Mouse (Mus musculus): Measurements from ENCODE around the gene Mrps14. TPM values are rescaled to one million over a fixed set of nuclear protein-coding genes. Genes with fewer than 3 reads are reported as not detected.

The Mrps14 gene
- polyA plus RNA-seq (2011; ENCODE audit: insufficient read depth, insufficient read length, low read depth, missing spikeins): 76.9 and 81.9 TPM in 2 replicates

DNA sequence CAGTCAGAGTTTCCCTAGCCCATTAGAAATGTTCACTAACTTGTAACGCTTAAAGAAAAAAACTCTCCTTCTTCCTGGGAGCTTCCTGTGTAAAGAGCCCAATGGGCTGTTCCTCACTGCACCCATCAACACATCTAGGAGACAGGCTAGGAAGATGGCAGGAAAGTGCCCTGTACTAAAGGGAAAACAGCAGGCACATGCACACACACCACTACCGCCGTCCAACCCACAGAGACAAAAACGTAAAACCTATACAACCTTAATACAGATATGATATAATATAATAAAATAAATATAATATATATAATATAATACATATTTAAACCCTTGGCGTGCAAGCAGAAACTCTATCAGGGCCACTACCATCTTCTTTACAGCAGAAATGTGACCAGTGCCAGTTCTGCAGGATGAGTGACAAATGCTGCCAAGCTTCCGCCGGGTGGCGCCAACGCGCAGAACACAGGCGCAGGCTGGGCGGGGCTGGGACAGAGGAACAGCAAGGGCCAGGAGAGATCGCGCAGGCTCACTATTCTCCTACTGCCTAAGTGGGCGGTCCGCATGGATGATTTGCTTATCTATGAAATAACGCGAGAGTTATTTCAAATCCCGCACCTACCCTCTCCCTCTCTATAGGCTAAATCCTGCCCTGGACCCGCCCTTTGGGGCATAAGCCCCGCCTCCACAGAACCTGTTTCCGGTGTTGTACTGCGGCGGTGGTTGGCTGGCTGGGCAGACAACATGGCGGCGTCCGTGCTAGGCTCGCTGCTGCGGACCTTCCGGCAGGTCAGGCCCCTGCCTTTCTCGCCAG lies at the start of gene Mrps14:
Mrps14 (plus strand) TSS at position 687 of the 808 bp plus-strand sequence.
- TF ChIP-seq POLR2A (IDR thresholded peaks at IDR 0.05; ENCODE audit: insufficient read depth, low read length) (peak; percentile 27), CTCF (IDR thresholded peaks at IDR 0.05; ENCODE audit: low read depth, low read length) (peak; percentile 89), EP300 (IDR thresholded peaks at IDR 0.05; ENCODE audit: insufficient read depth, low read depth, low read length) (no peak; the same call in 1 of the 2 replicates)
- peak within 1 kb of the TSS; percentile 98 for H3K4me3 ChIP-seq (ENCODE audit: low read depth, low read length)
- H3K9ac ChIP-seq (ENCODE audit: low read depth, poor library complexity, severe bottlenecking): peak within 1 kb of the TSS; percentile 86

GRCm38 (mm10) chr1:160145606-160146005 lies 49.4 kb upstream of the Mrps14 start:
- H3K9me3 ChIP-seq (replicated peaks; ENCODE audit: control insufficient read depth, insufficient read depth, low read length, poor library complexity, severe bottlenecking): no peaks in the 10 kb centered on the region

More for the DNA sequence above, at the start of gene Mrps14:
- H3K27ac ChIP-seq (ENCODE audit: insufficient read depth, low read length): peak within 1 kb of the TSS; percentile 7; the same call in 1 of the 2 replicates
- H3K4me1 ChIP-seq (ENCODE audit: control insufficient read depth, insufficient read depth, low read length): no peaks in the 10 kb centered on the region
- no peaks in the 10 kb centered on the region for H3K27me3 ChIP-seq (ENCODE audit: control insufficient read depth, insufficient read depth, low read length, poor library complexity, severe bottlenecking)
- H3K36me3 ChIP-seq (ENCODE audit: control insufficient read depth, insufficient read depth, low read length, poor library complexity, severe bottlenecking): peaks cover 16% of the 10 kb centered on the region; the same call in 1 of the 2 replicates
- H3K9me3 ChIP-seq (replicated peaks; ENCODE audit: control insufficient read depth, insufficient read depth, low read length, poor library complexity, severe bottlenecking): no peaks in the 10 kb centered on the region

DNA sequence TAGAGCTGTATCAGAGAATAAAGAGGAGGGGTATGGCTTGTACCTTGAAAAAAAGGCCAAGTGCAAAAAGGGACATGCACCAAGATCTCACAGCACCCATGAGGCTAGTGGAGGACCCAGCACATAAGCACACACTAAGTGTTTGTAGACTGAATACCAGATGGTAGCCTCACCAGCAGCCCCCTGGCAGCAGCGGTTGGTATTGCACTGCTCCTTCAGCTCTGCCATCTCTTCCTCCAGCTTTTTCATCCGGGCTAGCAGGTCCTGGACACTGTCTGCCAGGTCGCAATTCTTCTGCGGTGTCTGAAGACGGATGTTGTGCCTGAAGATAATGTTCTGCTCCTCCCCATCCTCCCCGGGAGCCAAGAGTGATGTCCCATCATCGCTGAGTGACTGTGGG lies 47.7 kb upstream of the Mrps14 start:
- TF ChIP-seq CTCF (IDR thresholded peaks at IDR 0.05; ENCODE audit: low read depth, low read length) (no peak), EP300 (IDR thresholded peaks at IDR 0.05; ENCODE audit: insufficient read depth, low read depth, low read length) (no peak), POLR2A (IDR thresholded peaks at IDR 0.05; ENCODE audit: insufficient read depth, low read length) (no peak)
- no peak overlapping the region for H3K27ac ChIP-seq (ENCODE audit: insufficient read depth, low read length)

More at GRCm38 (mm10) chr1:160145606-160146005, 49.4 kb upstream of the Mrps14 start:
- Histone ChIP-seq H3K27ac (ENCODE audit: insufficient read depth, low read length) (no peak overlapping the region), H3K4me1 (ENCODE audit: control insufficient read depth, insufficient read depth, low read length) (peaks cover 3% of the 10 kb centered on the region), H3K36me3 (ENCODE audit: control insufficient read depth, insufficient read depth, low read length, poor library complexity, severe bottlenecking) (no peaks in the 10 kb centered on the region), H3K4me3 (ENCODE audit: low read depth, low read length) (peak overlapping the region; percentile 45), H3K27me3 (ENCODE audit: control insufficient read depth, insufficient read depth, low read length, poor library complexity, severe bottlenecking) (no peaks in the 10 kb centered on the region), H3K9ac (ENCODE audit: low read depth, poor library complexity, severe bottlenecking) (no peak overlapping the region)
- TF ChIP-seq POLR2A (IDR thresholded peaks at IDR 0.05; ENCODE audit: insufficient read depth, low read length) (no peak), EP300 (IDR thresholded peaks at IDR 0.05; ENCODE audit: insufficient read depth, low read depth, low read length) (no peak)

DNA sequence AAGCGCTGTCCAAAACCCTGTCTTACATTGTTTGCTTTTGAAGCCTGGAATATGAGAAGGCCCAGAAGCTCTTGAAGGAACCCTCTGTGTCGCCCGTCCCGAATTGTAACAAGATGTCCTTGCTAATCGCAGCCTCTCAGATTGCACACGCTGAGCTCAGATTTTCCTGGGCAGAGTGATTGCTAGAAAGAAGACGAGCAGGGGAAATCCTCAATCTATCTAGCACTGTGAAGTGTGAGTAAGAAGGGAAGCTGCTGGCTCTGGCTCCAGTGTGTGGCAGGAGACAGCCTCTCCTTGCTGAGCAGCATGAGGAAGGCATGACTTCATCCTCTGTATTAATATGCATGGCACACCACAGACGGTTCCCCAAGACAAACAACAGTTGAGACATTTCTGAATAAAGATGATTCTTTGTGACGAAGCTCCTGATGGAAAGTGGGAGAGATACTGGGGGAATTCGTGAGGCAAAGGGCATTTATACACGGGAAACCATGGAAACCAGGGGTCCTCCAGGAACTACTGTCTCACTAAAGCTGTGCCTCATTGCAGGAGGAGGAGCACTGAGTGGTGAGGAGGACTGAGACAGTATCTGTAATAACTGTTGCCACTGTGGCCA lies 45.6 kb upstream of the Mrps14 start:
- Histone ChIP-seq H3K27me3 (ENCODE audit: control insufficient read depth, insufficient read depth, low read length, poor library complexity, severe bottlenecking) (no peaks in the 10 kb centered on the region; the same call in 1 of the 2 replicates), H3K27ac (ENCODE audit: insufficient read depth, low read length) (no peak overlapping the region), H3K9ac (ENCODE audit: low read depth, poor library complexity, severe bottlenecking) (no peak overlapping the region), H3K4me1 (ENCODE audit: control insufficient read depth, insufficient read depth, low read length) (no peaks in the 10 kb centered on the region), H3K4me3 (ENCODE audit: low read depth, low read length) (no peak overlapping the region), H3K36me3 (ENCODE audit: control insufficient read depth, insufficient read depth, low read length, poor library complexity, severe bottlenecking) (no peaks in the 10 kb centered on the region), H3K9me3 (replicated peaks; ENCODE audit: control insufficient read depth, insufficient read depth, low read length, poor library complexity, severe bottlenecking) (no peaks in the 10 kb centered on the region)
- TF ChIP-seq CTCF (IDR thresholded peaks at IDR 0.05; ENCODE audit: low read depth, low read length) (no peak), EP300 (IDR thresholded peaks at IDR 0.05; ENCODE audit: insufficient read depth, low read depth, low read length) (no peak), POLR2A (IDR thresholded peaks at IDR 0.05; ENCODE audit: insufficient read depth, low read length) (no peak)

More for the DNA sequence above, 47.7 kb upstream of the Mrps14 start:
- no peak overlapping the region for H3K4me3 ChIP-seq (ENCODE audit: low read depth, low read length)
- H3K36me3 ChIP-seq (ENCODE audit: control insufficient read depth, insufficient read depth, low read length, poor library complexity, severe bottlenecking): no peaks in the 10 kb centered on the region
- H3K9ac ChIP-seq (ENCODE audit: low read depth, poor library complexity, severe bottlenecking): no peak overlapping the region
- no peaks in the 10 kb centered on the region for H3K27me3 ChIP-seq (ENCODE audit: control insufficient read depth, insufficient read depth, low read length, poor library complexity, severe bottlenecking)
- peaks cover 3% of the 10 kb centered on the region for H3K4me1 ChIP-seq (ENCODE audit: control insufficient read depth, insufficient read depth, low read length)
- H3K9me3 ChIP-seq (replicated peaks; ENCODE audit: control insufficient read depth, insufficient read depth, low read length, poor library complexity, severe bottlenecking): no peaks in the 10 kb centered on the region

DNA sequence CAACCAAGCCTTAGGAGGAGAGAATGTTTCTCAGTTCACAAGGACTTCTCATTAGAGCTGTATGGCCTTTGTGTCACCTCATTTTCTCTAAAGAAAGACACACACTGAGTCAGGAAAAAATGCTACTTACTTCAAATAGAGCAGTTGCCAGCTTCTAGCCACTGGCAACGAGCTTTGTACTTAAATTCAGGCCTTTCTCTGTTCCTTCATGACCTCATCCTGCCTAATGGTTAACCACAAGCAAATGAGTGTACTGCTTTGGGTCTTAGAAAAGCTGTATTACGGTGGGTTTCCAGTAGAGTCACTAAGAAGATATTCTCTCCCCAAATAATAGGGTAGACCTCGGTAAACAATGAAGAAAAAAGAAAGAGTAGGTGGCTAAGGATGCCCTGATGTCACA lies 44.3 kb upstream of the Mrps14 start:
- no peaks in the 10 kb centered on the region for H3K36me3 ChIP-seq (ENCODE audit: control insufficient read depth, insufficient read depth, low read length, poor library complexity, severe bottlenecking)

More for the DNA sequence above, 44.3 kb upstream of the Mrps14 start:
- no peaks in the 10 kb centered on the region for H3K4me1 ChIP-seq (ENCODE audit: control insufficient read depth, insufficient read depth, low read length)
- no peak overlapping the region for H3K27ac ChIP-seq (ENCODE audit: insufficient read depth, low read length)
- H3K27me3 ChIP-seq (ENCODE audit: control insufficient read depth, insufficient read depth, low read length, poor library complexity, severe bottlenecking): no peaks in the 10 kb centered on the region; the same call in 1 of the 2 replicates
- TF ChIP-seq CTCF (IDR thresholded peaks at IDR 0.05; ENCODE audit: low read depth, low read length): no peak
- no peak for TF ChIP-seq POLR2A (IDR thresholded peaks at IDR 0.05; ENCODE audit: insufficient read depth, low read length)
- TF ChIP-seq EP300 (IDR thresholded peaks at IDR 0.05; ENCODE audit: insufficient read depth, low read depth, low read length): no peak
- no peak overlapping the region for H3K9ac ChIP-seq (ENCODE audit: low read depth, poor library complexity, severe bottlenecking)
- H3K9me3 ChIP-seq (replicated peaks; ENCODE audit: control insufficient read depth, insufficient read depth, low read length, poor library complexity, severe bottlenecking): no peaks in the 10 kb centered on the region
- H3K4me3 ChIP-seq (ENCODE audit: low read depth, low read length): no peak overlapping the region

All from ES-Bruce4 (cell line).